Mouse (Mus musculus): ENCODE data around the gene Slc7a11. TPM values are rescaled to one million over a fixed set of nuclear protein-coding genes. Genes with fewer than 3 reads are reported as not detected.

Gene Slc7a11
- polyA plus RNA-seq, 1 experiment from 2014 or later: 2.7 TPM

- H3K9ac ChIP-seq (ENCODE audit: low read depth, low read length): no peak overlapping the region
- H3K4me2 ChIP-seq (ENCODE audit: low read length): no peak overlapping the region
- no peaks in the 10 kb centered on the region for H3K27me3 ChIP-seq (ENCODE audit: control insufficient read depth, insufficient read depth, low read depth, low read length)
- ATAC-seq: no peak
- no peak overlapping the region for H3K27ac ChIP-seq (ENCODE audit: low read length)
- 73% methylated on average over 6 of the region's 6 CpGs for WGBS
- no peaks in the 10 kb centered on the region for H3K36me3 ChIP-seq (ENCODE audit: control insufficient read depth, insufficient read depth, low read length)
- peaks cover 10% of the 10 kb centered on the region; the same call in 1 of the 2 replicates for H3K4me1 ChIP-seq (ENCODE audit: control insufficient read depth, insufficient read depth, low read length)
- no peaks in the 10 kb centered on the region for H3K9me3 ChIP-seq (replicated peaks; ENCODE audit: control insufficient read depth, low read length, poor library complexity, severe bottlenecking)
- H3K4me3 ChIP-seq (ENCODE audit: low read depth, low read length): no peak overlapping the region
Measured at GRCm38 (mm10) chr3:50302648-50303047, 140.8 kb downstream of the Slc7a11 start.

GRCm38 (mm10) chr3:50300952-50301303 lies 142.5 kb downstream of the Slc7a11 start:
- Histone ChIP-seq H3K4me3 (ENCODE audit: low read depth, low read length) (no peak overlapping the region), H3K36me3 (ENCODE audit: control insufficient read depth, insufficient read depth, low read length) (no peaks in the 10 kb centered on the region), H3K4me1 (ENCODE audit: control insufficient read depth, insufficient read depth, low read length) (peaks cover 8% of the 10 kb centered on the region; the same call in 1 of the 2 replicates), H3K9me3 (replicated peaks; ENCODE audit: control insufficient read depth, low read length, poor library complexity, severe bottlenecking) (no peaks in the 10 kb centered on the region), H3K27me3 (ENCODE audit: control insufficient read depth, insufficient read depth, low read depth, low read length) (no peaks in the 10 kb centered on the region), H3K27ac (ENCODE audit: low read length) (no peak overlapping the region), H3K4me2 (ENCODE audit: low read length) (no peak overlapping the region), H3K9ac (ENCODE audit: low read depth, low read length) (no peak overlapping the region)
- 5% methylated on average over 4 of the region's 4 CpGs for WGBS
- ATAC-seq: peak; percentile 71; the same call in 1 of the 2 replicates

DNA sequence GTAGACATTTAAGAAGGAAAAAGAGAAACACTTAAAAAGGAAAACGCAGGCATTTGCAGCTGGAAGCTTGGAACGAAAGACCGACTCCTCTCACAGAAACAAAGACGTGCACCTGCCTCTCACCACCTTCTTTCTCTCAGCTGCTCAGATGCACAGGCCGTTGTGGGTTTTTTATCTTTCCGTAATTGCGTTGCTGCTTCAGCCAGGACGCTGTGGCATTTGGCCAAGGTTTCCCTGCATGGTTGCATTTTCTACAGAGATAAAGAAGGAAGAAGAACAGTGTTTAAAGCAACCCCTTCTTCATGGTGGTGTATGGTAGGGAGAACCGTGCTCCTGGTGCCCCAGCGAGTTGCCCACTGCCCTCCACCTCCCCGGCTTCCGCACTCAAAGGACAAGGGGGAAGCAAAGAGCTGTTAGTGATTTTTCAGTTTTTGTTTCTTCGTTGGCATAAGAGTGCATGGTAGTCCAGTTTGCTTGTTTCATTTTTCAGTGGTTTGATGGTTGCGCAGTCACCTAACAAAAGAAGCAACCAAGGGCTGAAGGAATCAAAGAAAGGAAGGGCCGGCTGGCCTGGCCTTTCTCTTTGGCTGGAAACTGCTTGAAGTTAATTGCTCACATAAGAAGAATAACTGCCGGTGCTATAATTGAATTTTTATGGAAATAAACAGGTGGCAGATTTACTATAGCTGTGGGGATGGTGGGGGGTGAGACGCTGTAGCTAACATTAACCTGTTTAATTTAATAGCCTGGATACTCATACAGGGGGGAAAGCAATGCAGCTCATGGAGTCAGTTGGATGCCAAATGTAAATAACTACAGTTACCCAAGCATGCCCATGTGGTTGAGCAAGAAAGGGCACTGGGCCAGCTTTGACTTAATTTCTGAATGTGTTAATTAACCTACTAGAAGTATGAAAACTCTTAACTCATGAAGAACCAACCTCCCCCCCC lies 143.1 kb downstream of the Slc7a11 start:
- H3K4me3 ChIP-seq (ENCODE audit: low read depth, low read length): no peak overlapping the region

GRCm38 (mm10) chr3:50298366-50298991 lies 144.9 kb downstream of the Slc7a11 start:
- H3K27me3 ChIP-seq (ENCODE audit: control insufficient read depth, insufficient read depth, low read depth, low read length): no peaks in the 10 kb centered on the region
- 55% methylated on average over 7 of the region's 7 CpGs for WGBS
- H3K4me2 ChIP-seq (ENCODE audit: low read length): no peak overlapping the region
- no peak for ATAC-seq
- H3K9ac ChIP-seq (ENCODE audit: low read depth, low read length): no peak overlapping the region
- H3K4me1 ChIP-seq (ENCODE audit: control insufficient read depth, insufficient read depth, low read length): peaks cover 8% of the 10 kb centered on the region; the same call in 1 of the 2 replicates
- H3K27ac ChIP-seq (ENCODE audit: low read length): no peak overlapping the region
- no peaks in the 10 kb centered on the region for H3K36me3 ChIP-seq (ENCODE audit: control insufficient read depth, insufficient read depth, low read length)
- no peak overlapping the region for H3K4me3 ChIP-seq (ENCODE audit: low read depth, low read length)
- H3K9me3 ChIP-seq (replicated peaks; ENCODE audit: control insufficient read depth, low read length, poor library complexity, severe bottlenecking): no peaks in the 10 kb centered on the region

More for the DNA sequence above, 143.1 kb downstream of the Slc7a11 start:
- Histone ChIP-seq H3K27me3 (ENCODE audit: control insufficient read depth, insufficient read depth, low read depth, low read length) (no peaks in the 10 kb centered on the region), H3K9ac (ENCODE audit: low read depth, low read length) (peak overlapping the region; percentile 38; the same call in 1 of the 2 replicates), H3K36me3 (ENCODE audit: control insufficient read depth, insufficient read depth, low read length) (no peaks in the 10 kb centered on the region), H3K4me1 (ENCODE audit: control insufficient read depth, insufficient read depth, low read length) (peaks cover 8% of the 10 kb centered on the region; the same call in 1 of the 2 replicates), H3K4me2 (ENCODE audit: low read length) (peak overlapping the region; percentile 28; the same call in 1 of the 2 replicates), H3K27ac (ENCODE audit: low read length) (peak overlapping the region; percentile 39), H3K9me3 (replicated peaks; ENCODE audit: control insufficient read depth, low read length, poor library complexity, severe bottlenecking) (no peaks in the 10 kb centered on the region)
- ATAC-seq: peak; percentile 66
- 51% methylated on average over 17 of the region's 17 CpGs for WGBS

DNA sequence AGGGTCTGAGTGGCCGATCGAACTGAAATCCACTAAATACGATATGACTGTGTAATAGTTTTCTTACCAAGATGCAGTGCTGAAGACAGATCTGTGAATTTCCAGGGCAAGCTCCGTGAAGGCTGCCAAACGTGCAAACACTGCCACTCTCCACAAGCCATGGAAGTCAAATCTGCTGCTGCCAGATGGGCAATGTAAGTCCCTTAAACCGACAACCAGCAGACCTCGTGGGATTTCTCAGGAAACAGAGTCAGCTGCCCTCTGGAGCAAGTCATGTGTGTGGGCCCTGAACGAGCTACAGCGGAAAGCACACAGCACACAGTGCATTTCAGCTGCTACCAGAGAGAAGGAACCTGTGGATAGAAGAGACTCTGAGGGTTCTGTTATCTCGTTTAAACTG lies 146.5 kb downstream of the Slc7a11 start:
- Histone ChIP-seq H3K36me3 (ENCODE audit: control insufficient read depth, insufficient read depth, low read length) (no peaks in the 10 kb centered on the region), H3K4me3 (ENCODE audit: low read depth, low read length) (no peak overlapping the region), H3K4me2 (ENCODE audit: low read length) (no peak overlapping the region), H3K9ac (ENCODE audit: low read depth, low read length) (no peak overlapping the region), H3K27me3 (ENCODE audit: control insufficient read depth, insufficient read depth, low read depth, low read length) (no peaks in the 10 kb centered on the region), H3K27ac (ENCODE audit: low read length) (no peak overlapping the region), H3K9me3 (replicated peaks; ENCODE audit: control insufficient read depth, low read length, poor library complexity, severe bottlenecking) (no peaks in the 10 kb centered on the region), H3K4me1 (ENCODE audit: control insufficient read depth, insufficient read depth, low read length) (peaks cover 8% of the 10 kb centered on the region; the same call in 1 of the 2 replicates)
- no peak for ATAC-seq
- WGBS: 71% methylated on average over 10 of the region's 10 CpGs

DNA sequence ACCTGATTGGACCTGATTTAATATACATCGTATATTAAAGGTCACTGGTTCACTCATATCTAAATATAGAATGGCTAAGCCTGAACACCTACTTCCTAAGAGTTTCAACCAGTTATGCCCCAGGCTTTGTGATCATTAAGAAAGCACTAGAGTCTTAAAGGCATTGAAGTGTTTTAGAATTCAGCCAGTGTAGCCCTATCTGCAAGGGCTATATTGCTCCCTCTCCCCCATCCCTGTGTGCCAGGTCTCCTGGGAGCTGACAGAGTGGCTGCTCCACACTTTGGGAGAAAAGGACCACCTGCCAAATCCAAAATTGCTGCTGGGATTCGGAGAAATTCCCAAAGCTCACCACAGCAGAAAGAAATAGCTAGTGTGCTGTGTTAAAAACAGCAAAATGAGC lies 168.4 kb downstream of the Slc7a11 start:
- Histone ChIP-seq H3K9me3 (replicated peaks; ENCODE audit: control insufficient read depth, low read length, poor library complexity, severe bottlenecking) (no peaks in the 10 kb centered on the region), H3K36me3 (ENCODE audit: control insufficient read depth, insufficient read depth, low read length) (no peaks in the 10 kb centered on the region), H3K9ac (ENCODE audit: low read depth, low read length) (no peak overlapping the region), H3K4me3 (ENCODE audit: low read depth, low read length) (no peak overlapping the region), H3K27me3 (ENCODE audit: control insufficient read depth, insufficient read depth, low read depth, low read length) (no peaks in the 10 kb centered on the region), H3K4me2 (ENCODE audit: low read length) (no peak overlapping the region), H3K4me1 (ENCODE audit: control insufficient read depth, insufficient read depth, low read length) (peaks cover 5% of the 10 kb centered on the region; the same call in 1 of the 2 replicates), H3K27ac (ENCODE audit: low read length) (no peak overlapping the region)
- 0 out of 2 replicates have a peak, but pooled peaks have one; percentile 25 for ATAC-seq
- WGBS: 56% methylated on average over 2 of the region's 2 CpGs

DNA sequence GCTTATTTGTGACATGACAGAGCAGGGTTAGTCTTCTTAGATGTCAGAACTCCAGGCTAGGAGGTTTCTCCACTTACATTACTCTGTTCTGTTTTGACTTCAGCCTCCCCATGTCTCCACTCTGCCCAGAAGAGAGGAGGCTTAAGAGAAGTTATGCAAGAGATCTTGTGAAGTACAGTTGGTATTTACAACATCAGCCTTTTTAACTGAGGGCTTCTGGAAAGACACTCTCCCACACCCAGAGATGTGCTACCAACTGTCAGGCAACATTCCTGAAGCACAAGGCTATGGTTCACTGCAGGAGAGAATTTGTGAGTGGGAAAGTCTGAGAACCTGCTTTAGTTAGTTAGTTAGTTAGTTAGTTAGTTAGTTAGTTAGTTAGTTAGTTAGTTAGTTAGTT lies 171.2 kb downstream of the Slc7a11 start:
- H3K9me3 ChIP-seq (replicated peaks; ENCODE audit: control insufficient read depth, low read length, poor library complexity, severe bottlenecking): no peaks in the 10 kb centered on the region
- H3K9ac ChIP-seq (ENCODE audit: low read depth, low read length): no peak overlapping the region
- H3K27ac ChIP-seq (ENCODE audit: low read length): no peak overlapping the region
- ATAC-seq: no peak
- H3K4me1 ChIP-seq (ENCODE audit: control insufficient read depth, insufficient read depth, low read length): peaks cover 5% of the 10 kb centered on the region; the same call in 1 of the 2 replicates
- H3K4me2 ChIP-seq (ENCODE audit: low read length): no peak overlapping the region
- H3K27me3 ChIP-seq (ENCODE audit: control insufficient read depth, insufficient read depth, low read depth, low read length): no peaks in the 10 kb centered on the region
- no peaks in the 10 kb centered on the region for H3K36me3 ChIP-seq (ENCODE audit: control insufficient read depth, insufficient read depth, low read length)
- no peak overlapping the region for H3K4me3 ChIP-seq (ENCODE audit: low read depth, low read length)

DNA sequence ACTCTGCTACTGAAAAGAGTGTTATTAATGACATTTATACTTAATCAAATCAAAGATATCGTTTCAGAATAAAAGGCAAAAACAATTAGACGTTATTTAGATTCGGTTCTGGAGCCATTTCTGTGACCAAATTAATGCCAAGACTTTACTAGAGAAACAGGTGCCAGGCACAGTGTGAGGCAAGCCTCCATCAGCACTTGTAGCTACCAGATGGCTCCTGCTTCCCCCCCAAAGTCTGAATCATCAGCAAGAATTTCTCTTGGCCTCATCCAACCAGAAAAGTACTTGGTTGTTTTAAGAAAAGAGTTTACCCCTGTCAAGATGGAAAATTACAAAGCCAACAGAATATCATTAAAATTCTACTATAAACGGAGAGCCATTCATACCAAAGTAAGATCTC lies 173.7 kb downstream of the Slc7a11 start:
- WGBS: 85% methylated on average over 4 of the region's 4 CpGs
- no peaks in the 10 kb centered on the region for H3K9me3 ChIP-seq (replicated peaks; ENCODE audit: control insufficient read depth, low read length, poor library complexity, severe bottlenecking)
- no peak for ATAC-seq
- no peak overlapping the region for H3K27ac ChIP-seq (ENCODE audit: low read length)
- H3K36me3 ChIP-seq (ENCODE audit: control insufficient read depth, insufficient read depth, low read length): no peaks in the 10 kb centered on the region
- H3K4me2 ChIP-seq (ENCODE audit: low read length): no peak overlapping the region
- no peak overlapping the region for H3K9ac ChIP-seq (ENCODE audit: low read depth, low read length)
- H3K27me3 ChIP-seq (ENCODE audit: control insufficient read depth, insufficient read depth, low read depth, low read length): no peaks in the 10 kb centered on the region
- no peaks in the 10 kb centered on the region for H3K4me1 ChIP-seq (ENCODE audit: control insufficient read depth, insufficient read depth, low read length)
- H3K4me3 ChIP-seq (ENCODE audit: low read depth, low read length): no peak overlapping the region
